Mouse (Mus musculus) frontal cortex, postnatal 36 days (tissue): ENCODE measurements around the gene Slc44a4.

Experiments
- DNase-seq, 2 experiments: peaks; one replicate each; pipeline ENCODE4 v3.0.0; 2022; ENCODE audit warnings: low spot score in 2 of 2

The Slc44a4 gene

GRCm38 (mm10) chr17:34913930-34914665 lies at the start of gene Slc44a4:
Gene Slc44a4, plus strand, starts transcription at chr17:34914466.
- DNase-seq = no peak

DNA sequence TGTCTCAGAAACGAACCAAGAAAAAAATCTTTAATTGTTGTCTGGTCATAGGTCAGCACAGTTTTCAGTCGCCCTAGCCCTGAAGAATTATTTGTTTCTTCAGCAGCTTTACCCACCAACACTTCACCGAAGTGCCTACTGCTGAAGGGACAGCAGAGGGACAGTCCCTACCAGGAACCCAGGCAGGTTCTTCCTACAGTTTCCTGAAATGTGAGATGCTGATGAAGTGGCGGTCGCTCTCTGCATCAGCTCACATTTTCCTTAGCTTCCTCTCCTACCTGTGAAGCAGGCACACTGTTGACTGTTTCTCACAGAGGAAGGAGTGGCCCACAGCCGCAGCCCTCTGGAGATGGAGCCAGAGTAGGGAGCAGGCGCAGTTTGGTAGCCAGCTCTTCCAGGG lies 48.3 kb upstream of the Slc44a4 start:
- no peak for DNase-seq

DNA sequence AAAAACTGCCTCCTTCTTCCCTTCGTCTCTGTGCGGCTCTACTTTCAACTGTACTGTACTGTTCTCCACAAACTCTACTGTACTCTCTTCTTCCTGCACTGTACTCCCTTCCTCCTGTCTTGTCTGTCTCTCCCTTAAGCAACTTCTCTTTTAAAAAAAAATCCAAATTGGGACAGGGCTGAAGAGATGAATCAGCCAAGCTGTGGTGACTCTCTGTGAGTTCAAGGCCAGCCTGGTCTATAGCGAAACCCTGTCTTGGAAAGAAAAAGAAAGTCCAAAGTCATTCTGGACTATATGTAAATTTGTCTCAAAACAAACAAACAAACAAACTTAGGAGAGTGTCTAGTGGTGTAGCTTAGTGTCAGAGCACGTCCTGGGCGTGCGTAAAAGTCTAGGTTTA lies 39.9 kb upstream of the Slc44a4 start:
- DNase-seq = no peak

DNA sequence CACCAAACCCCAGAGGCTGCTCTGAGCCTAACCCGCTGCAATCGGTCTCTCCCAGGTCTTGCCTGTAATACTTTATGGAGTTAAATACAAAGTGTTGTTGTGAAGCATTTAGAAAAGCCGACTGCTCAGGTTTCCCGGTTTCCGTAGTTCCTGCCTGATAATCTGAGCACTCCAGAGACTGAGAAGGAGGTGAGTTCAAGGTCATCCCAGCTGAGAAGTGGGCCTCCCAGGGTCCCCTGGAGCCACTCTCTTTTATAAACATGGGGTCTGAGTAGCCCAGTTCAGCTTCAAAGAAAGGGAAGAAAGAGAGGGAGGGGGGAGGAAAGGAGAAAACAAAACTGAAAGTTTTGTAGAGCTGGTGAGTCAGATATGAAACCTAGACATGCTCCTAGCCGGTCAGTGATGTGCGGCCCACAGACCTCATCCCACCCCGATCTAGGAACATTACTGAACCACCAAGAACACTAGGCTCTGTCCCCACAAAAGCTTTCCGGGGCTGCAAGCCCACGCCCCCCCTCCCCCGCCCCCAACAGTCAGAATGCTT lies 34.9 kb upstream of the Slc44a4 start, which contains the start of gene Zbtb12:
Gene Zbtb12 (plus strand): TSS at position 148 of the 544 bp plus-strand sequence.
- DNase-seq = no peak

DNA sequence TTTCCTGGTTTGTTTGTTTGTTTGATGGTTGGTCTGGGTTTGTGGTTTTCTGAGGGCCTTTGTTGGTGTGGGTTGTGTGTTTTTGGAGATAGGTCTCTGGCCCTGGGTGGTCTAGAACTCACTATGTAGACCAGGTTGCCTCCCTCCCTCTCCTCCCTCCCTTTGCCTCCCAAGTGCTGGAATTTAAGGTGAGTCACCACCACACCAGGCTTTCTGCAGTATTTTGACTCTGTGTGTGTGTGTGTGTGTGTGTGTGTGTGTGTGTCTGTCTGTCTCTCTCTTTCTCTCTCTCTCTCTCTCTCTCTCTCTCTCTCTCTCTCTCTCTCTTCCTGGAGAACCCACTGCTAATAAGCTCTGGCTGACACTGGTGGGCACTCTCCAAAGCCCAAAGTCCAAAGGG lies 33.1 kb upstream of the Slc44a4 start:
- DNase-seq = no peak

DNA sequence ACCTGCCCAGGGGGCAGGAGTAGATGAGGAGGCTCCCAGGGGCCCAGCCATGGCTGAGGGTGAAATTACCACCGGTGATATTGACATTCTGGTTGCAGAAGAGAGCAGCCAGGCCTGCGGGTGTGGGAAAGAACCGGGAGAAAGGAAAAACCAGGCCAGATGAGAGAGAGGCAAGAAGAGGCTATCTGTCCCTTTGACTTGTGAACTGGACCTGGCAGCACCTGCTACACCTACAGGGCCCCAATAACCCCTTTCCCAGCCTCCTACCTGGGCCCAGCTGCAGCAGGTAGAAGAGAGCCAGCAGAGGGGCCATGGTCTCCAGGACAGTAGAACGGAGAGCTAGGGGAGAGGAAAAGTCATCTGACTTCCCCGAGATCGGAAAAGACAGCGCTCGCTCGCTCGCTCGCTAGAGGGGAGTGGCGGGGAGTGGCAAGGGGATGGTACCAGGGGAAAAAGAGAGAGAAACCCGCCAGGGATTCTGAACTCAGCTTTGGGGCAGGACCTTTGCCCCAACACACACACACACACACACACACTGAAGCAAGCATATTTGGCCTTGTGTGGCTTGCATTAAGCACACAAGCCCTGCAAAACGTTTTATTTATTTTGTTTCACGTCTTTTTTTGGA lies 32.5 kb upstream of the Slc44a4 start, which contains the start of gene Gm20547:
Gene Gm20547 (minus strand): TSS at position 360 of the 628 bp plus-strand sequence.
- no peak for DNase-seq

DNA sequence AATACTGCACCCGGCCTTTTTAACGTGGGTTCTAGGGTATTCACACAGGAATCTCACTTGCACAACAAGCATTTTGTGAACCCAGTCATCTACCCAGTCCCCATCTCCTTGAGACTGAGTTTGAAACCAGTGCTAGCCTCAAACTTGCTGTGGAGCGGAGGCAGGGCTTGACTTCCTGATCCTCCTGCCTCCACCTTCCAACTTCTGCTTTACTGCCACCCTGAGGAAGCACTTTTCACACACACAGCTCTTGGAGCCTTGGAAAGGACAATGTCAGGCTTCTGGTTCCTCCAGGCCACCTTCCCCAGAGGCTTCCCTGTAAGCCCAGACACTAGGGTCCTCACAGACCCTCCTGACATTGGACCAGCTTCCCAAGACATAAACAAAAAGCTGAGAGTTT lies 30.9 kb upstream of the Slc44a4 start:
- DNase-seq = no peak

GRCm38 (mm10) chr17:34884704-34885103 lies 29.6 kb upstream of the Slc44a4 start:
- DNase-seq = no peak

DNA sequence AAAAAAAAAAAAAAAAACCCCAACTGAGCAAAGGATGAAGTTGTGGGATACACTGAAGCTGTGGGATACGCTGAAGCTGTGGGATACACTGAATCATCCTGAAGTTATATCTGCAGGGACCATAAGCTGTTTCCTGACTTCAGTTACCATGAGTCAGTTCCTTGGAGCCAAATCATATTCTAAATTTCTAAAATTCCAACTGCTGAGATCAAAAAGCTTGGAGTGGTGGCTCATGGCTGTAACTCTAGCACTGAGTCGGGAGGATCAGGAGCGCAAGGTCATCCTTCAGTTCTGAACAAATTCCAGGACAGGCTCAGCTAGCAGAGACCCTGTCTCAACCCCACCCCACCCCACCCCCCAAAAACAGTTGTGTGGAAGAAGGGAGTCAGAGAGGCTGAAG lies 28.7 kb upstream of the Slc44a4 start:
- no peak for DNase-seq

GRCm38 (mm10) chr17:34887942-34888341 lies 26.3 kb upstream of the Slc44a4 start:
- no peak for DNase-seq

DNA sequence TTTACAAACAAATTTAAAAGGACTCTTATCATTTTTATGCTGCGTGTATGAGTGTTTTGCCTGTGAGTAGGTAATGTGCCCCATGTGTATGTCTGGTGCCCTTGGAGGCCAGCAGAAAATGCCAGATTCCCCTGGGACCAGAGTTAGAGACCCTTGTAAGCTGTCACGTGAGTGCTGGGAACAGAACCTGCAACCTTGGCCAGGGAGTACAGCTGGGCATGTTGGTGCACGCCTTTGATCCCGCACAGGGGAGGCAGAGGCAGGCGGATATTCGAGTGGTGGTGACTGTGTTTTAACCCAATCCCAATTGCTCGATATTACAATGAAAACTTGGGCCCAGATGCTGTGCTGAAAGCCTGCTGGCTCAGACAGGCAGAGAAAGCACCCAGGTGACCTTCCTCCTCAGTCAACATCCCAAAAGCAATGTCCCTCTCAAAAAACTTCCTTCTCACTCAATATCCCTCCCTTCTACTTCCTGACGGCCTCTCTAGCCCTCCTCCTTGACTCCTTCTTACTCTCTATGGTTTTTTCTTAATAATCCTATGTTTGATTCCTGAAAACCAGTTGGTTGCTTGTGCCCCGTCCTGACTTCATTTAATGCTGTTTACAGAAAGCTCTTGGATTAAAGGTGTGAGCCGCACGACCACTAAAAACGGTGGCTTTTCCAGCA lies 24.1 kb upstream of the Slc44a4 start:
- no peak for DNase-seq

- DNase-seq = no peak
Observed at GRCm38 (mm10) chr17:34891377-34891776, 22.9 kb upstream of the Slc44a4 start.

GRCm38 (mm10) chr17:34893072-34893824 lies 21.0 kb upstream of the Slc44a4 start:
- no peak for DNase-seq

- DNase-seq = peak; percentile 89 to 92
Observed at GRCm38 (mm10) chr17:34894074-34894597, 20.1 kb upstream of the Slc44a4 start.

DNA sequence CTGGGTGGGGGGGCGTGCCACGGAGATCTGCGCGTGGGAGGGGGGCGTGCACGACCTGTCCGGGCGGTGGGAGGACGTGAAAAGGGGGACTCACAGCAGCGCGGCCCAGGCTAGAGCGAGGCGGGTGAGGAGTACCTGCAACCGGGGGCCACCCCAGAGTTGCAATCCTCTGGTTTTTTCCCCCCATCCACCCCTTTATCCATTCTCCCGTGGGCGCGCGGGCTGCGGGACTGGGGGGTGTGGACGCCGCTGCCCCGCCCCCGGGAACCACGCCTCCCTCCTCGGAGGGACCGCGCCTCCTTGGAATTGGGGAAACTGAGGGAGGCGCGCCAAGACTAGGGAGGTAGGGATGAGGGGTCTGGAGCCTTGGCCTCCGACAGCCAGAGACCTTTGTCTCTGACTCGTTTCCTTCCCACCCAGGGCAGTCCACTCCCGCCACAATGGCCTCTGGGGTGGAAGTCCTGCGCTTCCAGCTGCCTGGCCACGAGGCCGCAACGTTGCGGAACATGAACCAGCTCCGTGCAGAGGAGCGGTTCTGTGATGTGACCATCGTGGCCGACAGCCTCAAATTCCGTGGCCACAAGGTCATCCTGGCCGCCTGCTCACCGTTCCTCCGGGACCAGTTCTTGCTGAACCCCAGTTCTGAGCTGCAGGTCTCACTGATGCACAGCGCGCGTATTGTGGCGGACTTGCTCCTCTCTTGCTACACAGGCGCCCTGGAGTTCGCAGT lies 19.3 kb upstream of the Slc44a4 start:
- peak; percentile 34 to 38 for DNase-seq

DNA sequence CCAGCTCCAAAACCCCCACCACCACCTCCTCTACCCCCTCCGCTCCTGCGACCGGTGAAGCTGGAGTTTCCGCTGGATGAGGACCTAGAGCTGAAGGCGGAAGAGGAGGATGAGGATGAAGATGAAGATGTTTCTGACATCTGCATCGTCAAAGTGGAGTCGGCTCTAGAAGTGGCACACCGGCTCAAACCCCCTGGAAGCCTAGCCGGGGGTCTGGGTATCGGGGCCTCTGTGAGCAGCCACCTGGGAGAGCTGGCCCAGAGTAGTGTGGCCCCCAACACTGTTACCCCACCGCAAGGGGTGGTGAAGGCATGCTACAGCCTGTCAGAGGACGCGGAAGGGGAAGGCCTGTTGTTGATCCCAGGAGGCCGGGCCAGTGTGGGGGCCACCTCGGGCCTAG lies 18.5 kb upstream of the Slc44a4 start:
- no peak for DNase-seq

GRCm38 (mm10) chr17:34896366-34896765 lies 17.9 kb upstream of the Slc44a4 start:
- DNase-seq = no peak

GRCm38 (mm10) chr17:34897373-34898159 lies 16.7 kb upstream of the Slc44a4 start:
- peak; percentile 24 to 71 for DNase-seq

- DNase-seq = peak; percentile 81
Observed at GRCm38 (mm10) chr17:34898160-34898586, 16.1 kb upstream of the Slc44a4 start, which contains the start of the genes C2 and Ehmt2. Gene C2, minus strand, starts transcription at chr17:34898265. Gene Ehmt2, plus strand, starts transcription at chr17:34898469.

DNA sequence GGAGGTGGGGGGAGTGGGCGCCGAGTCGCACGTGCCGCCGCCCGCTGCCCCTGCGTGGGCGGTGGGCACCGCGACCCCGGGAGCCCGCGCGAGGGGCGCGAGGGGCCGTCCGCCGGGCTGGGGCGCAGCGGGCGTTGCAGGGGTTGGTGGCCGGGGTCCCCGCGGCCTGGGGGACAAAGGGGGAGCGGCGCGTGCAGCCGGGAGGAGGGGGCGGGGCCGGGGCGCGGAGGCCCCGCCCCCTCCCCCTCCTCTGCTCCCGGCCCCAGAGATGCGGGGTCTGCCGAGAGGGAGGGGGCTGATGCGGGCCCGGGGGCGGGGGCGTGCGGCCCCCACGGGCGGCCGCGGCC lies 15.6 kb upstream of the Slc44a4 start:
- DNase-seq = no peak
